Mouse (Mus musculus) forebrain, embryonic 14.5 days (tissue): ENCODE results near the gene Xpo4. TPM values are rescaled to one million over a fixed set of nuclear protein-coding genes. Genes with fewer than 3 reads are reported as not detected.

ENCODE experiments used
- ATAC-seq: fragments of 200-750 bp; cut with Nextera tagmentation; 2 replicates; pipeline ENCODE4 v1.8.0; 2017; ENCODE audit warnings: mild to moderate bottlenecking, moderate library complexity
- DNase-seq: peaks from one replicate; pipeline ENCODE4 v3.0.0-alpha.2; 2015; ENCODE audit warnings: low spot score
- H3K27ac ChIP-seq: fragments of 300-500 bp; sonication (generic); 2 replicates; pipeline ENCODE4 v1.5.1; 2014; ENCODE audit warnings: low read depth, mild to moderate bottlenecking, control low read depth, low read length, moderate library complexity
- H3K27me3 ChIP-seq: fragments of 300-500 bp; sonication (generic); replicated peaks from 2 replicates; pipeline ENCODE4 v1.6.1; 2014; ENCODE audit warnings: low read length, control low read depth, mixed read lengths; ENCODE audit not compliant: control insufficient read depth, insufficient read depth
- H3K36me3 ChIP-seq: fragments of 300-500 bp; sonication (generic); 2 replicates; pipeline ENCODE4 v1.6.1; 2014; ENCODE audit warnings: low read length, control low read depth; ENCODE audit not compliant: control insufficient read depth, insufficient read depth
- H3K4me1 ChIP-seq: fragments of 300-500 bp; sonication (generic); 2 replicates; pipeline ENCODE4 v1.6.1; 2014; ENCODE audit warnings: antibody characterized with exemption, low read length, control low read depth; ENCODE audit not compliant: control insufficient read depth, insufficient read depth
- H3K4me2 ChIP-seq: fragments of 300-500 bp; sonication (generic); 2 replicates; pipeline ENCODE4 v1.6.1; 2014; ENCODE audit warnings: mild to moderate bottlenecking, control low read depth, low read length
- H3K4me3 ChIP-seq: fragments of 300-500 bp; sonication (generic); 2 replicates; pipeline ENCODE4 v1.5.1; 2014; ENCODE audit warnings: low read depth, low read length, control low read depth
- H3K9ac ChIP-seq: fragments of 300-500 bp; sonication (generic); 2 replicates; pipeline ENCODE4 v1.6.1; 2014; ENCODE audit warnings: mild to moderate bottlenecking, low read length, control low read depth, moderate library complexity
- H3K9me3 ChIP-seq: fragments of 300-500 bp; sonication (generic); replicated peaks from 2 replicates; pipeline ENCODE4 v1.6.1; 2016; ENCODE audit warnings: low read length, control low read depth, mixed read lengths; ENCODE audit not compliant: control insufficient read depth
- WGBS: fragments of 180-500 bp; shearing (Covaris S2); extraction: QIAGEN DNeasy Blood & Tissue Kit; methylation state at CpG from one replicate; pipeline ENCODE4 v1.1.7; 2014; 5-methylcytosine and 5-hydroxymethylcytosine counted together
- polyA plus RNA-seq: library from polyadenylated mRNA; unstranded; fragments of >200 nt; fragmentation: Nextera tagmentation; extraction: Ambion mirVana; gene quantifications from 2 replicates; pipeline ENCODE4 v1.2.1, GENCODE M21; 2014

The Xpo4 gene
- polyA plus RNA-seq, 1 experiment from 2014 or later = 13.7 TPM

GRCm38 (mm10) chr14:57546131-57546530 is 119.1 kb downstream of the Xpo4 start:
- 90% methylated on average over 8 of the region's 8 CpGs for WGBS
- Histone ChIP-seq H3K4me3 (no peak overlapping the region), H3K9me3 (no peaks in the 10 kb centered on the region), H3K4me2 (no peak overlapping the region), H3K27me3 (no peaks in the 10 kb centered on the region), H3K9ac (no peak overlapping the region), H3K27ac (no peak overlapping the region), H3K36me3 (peaks cover 10% of the 10 kb centered on the region; the same call in 1 of the 2 replicates), H3K4me1 (no peaks in the 10 kb centered on the region)
- ATAC-seq = no peak
- no peak for DNase-seq

- no peaks in the 10 kb centered on the region for H3K27me3 ChIP-seq
- 85% methylated on average over 17 of the region's 17 CpGs for WGBS
- no peak for DNase-seq
These were observed 119.7 kb downstream of the Xpo4 start for GRCm38 (mm10) chr14:57545526-57545925.

GRCm38 (mm10) chr14:57543420-57544039 is 121.7 kb downstream of the Xpo4 start:
- no peak for DNase-seq
- Histone ChIP-seq H3K9ac (no peak overlapping the region), H3K4me2 (no peak overlapping the region), H3K4me1 (no peaks in the 10 kb centered on the region; the same call in 1 of the 2 replicates), H3K27ac (no peak overlapping the region), H3K9me3 (no peaks in the 10 kb centered on the region), H3K36me3 (no peaks in the 10 kb centered on the region), H3K27me3 (no peaks in the 10 kb centered on the region), H3K4me3 (no peak overlapping the region)
- 93% methylated on average over 13 of the region's 13 CpGs for WGBS
- no peak for ATAC-seq

More at GRCm38 (mm10) chr14:57545526-57545925, 119.7 kb downstream of the Xpo4 start:
- no peak overlapping the region for H3K4me2 ChIP-seq
- no peak overlapping the region for H3K4me3 ChIP-seq
- no peak overlapping the region for H3K27ac ChIP-seq
- peaks cover 10% of the 10 kb centered on the region; the same call in 1 of the 2 replicates for H3K36me3 ChIP-seq
- no peak overlapping the region for H3K9ac ChIP-seq
- H3K4me1 ChIP-seq = no peaks in the 10 kb centered on the region
- no peaks in the 10 kb centered on the region for H3K9me3 ChIP-seq
- ATAC-seq = no peak

GRCm38 (mm10) chr14:57542231-57542630 is 123.0 kb downstream of the Xpo4 start:
- H3K36me3 ChIP-seq = no peaks in the 10 kb centered on the region
- H3K9ac ChIP-seq = no peak overlapping the region
- H3K27me3 ChIP-seq = no peaks in the 10 kb centered on the region
- DNase-seq = no peak
- H3K27ac ChIP-seq = no peak overlapping the region
- H3K4me1 ChIP-seq = peaks cover 9% of the 10 kb centered on the region
- WGBS = 37% methylated on average over 34 of the region's 34 CpGs
- ATAC-seq = no peak
- H3K4me2 ChIP-seq = peak overlapping the region; percentile 29
- no peak overlapping the region for H3K4me3 ChIP-seq
- H3K9me3 ChIP-seq = no peaks in the 10 kb centered on the region

GRCm38 (mm10) chr14:57540683-57541082 is 124.5 kb downstream of the Xpo4 start:
- Histone ChIP-seq H3K4me1 (peaks cover 18% of the 10 kb centered on the region), H3K4me2 (no peak overlapping the region), H3K9ac (no peak overlapping the region), H3K27me3 (no peaks in the 10 kb centered on the region), H3K36me3 (no peaks in the 10 kb centered on the region), H3K27ac (no peak overlapping the region), H3K4me3 (no peak overlapping the region), H3K9me3 (no peaks in the 10 kb centered on the region)
- DNase-seq (no peak), ATAC-seq (no peak)
- WGBS = 87% methylated on average over 11 of the region's 11 CpGs

- DNase-seq = peak; percentile 68
- Histone ChIP-seq H3K9me3 (no peaks in the 10 kb centered on the region), H3K36me3 (no peaks in the 10 kb centered on the region), H3K9ac (no peak overlapping the region), H3K27me3 (no peaks in the 10 kb centered on the region), H3K4me1 (peaks cover 34% of the 10 kb centered on the region), H3K27ac (peak overlapping the region; percentile 61; the same call in 1 of the 2 replicates), H3K4me2 (0 out of 2 replicates have a peak overlapping the region, but pooled peaks have one; percentile 23), H3K4me3 (no peak overlapping the region)
- ATAC-seq = peak; percentile 38
- WGBS = 6% methylated on average over 16 of the region's 16 CpGs
These were observed 127.8 kb downstream of the Xpo4 start for GRCm38 (mm10) chr14:57537261-57538015.

- no peaks in the 10 kb centered on the region for H3K9me3 ChIP-seq
- 31% methylated on average over 9 of the region's 9 CpGs for WGBS
- DNase-seq = no peak
- no peaks in the 10 kb centered on the region for H3K36me3 ChIP-seq
- H3K4me3 ChIP-seq = no peak overlapping the region
- H3K9ac ChIP-seq = no peak overlapping the region
- ATAC-seq = no peak
- H3K27ac ChIP-seq = no peak overlapping the region
- H3K4me1 ChIP-seq = peaks cover 34% of the 10 kb centered on the region
- no peaks in the 10 kb centered on the region for H3K27me3 ChIP-seq
- H3K4me2 ChIP-seq = no peak overlapping the region
These were observed 128.4 kb downstream of the Xpo4 start for GRCm38 (mm10) chr14:57536820-57537219.

- ATAC-seq (0 out of 2 replicates have a peak, but pooled peaks have one; percentile 14), DNase-seq (peak; percentile 65)
- Histone ChIP-seq H3K9me3 (no peaks in the 10 kb centered on the region), H3K4me2 (no peak overlapping the region), H3K27me3 (no peaks in the 10 kb centered on the region), H3K36me3 (no peaks in the 10 kb centered on the region), H3K4me3 (no peak overlapping the region), H3K4me1 (peaks cover 34% of the 10 kb centered on the region), H3K27ac (no peak overlapping the region), H3K9ac (no peak overlapping the region)
- WGBS = 23% methylated on average over 6 of the region's 6 CpGs
These were observed 129.6 kb downstream of the Xpo4 start for GRCm38 (mm10) chr14:57535646-57536045.

- peak overlapping the region; percentile 48; the same call in 1 of the 2 replicates for H3K27ac ChIP-seq
These were observed 130.3 kb downstream of the Xpo4 start for GRCm38 (mm10) chr14:57534961-57535360.

More at GRCm38 (mm10) chr14:57534961-57535360, 130.3 kb downstream of the Xpo4 start:
- H3K9me3 ChIP-seq = no peaks in the 10 kb centered on the region
- H3K4me3 ChIP-seq = no peak overlapping the region
- DNase-seq = peak; percentile 69
- peaks cover 34% of the 10 kb centered on the region for H3K4me1 ChIP-seq
- WGBS = 5% methylated on average over 8 of the region's 8 CpGs
- H3K9ac ChIP-seq = no peak overlapping the region
- H3K36me3 ChIP-seq = no peaks in the 10 kb centered on the region
- no peaks in the 10 kb centered on the region for H3K27me3 ChIP-seq
- peak overlapping the region; percentile 20; the same call in 1 of the 2 replicates for H3K4me2 ChIP-seq
- ATAC-seq = peak; percentile 49; the same call in 1 of the 2 replicates
